7 mouse cellular contexts compared by ENCODE assay signal in genomic region chr5:139694989-139695571, GRCm38 (mm10). TPM values are rescaled to one million over a fixed set of nuclear protein-coding genes. Genes with fewer than 3 reads are reported as not detected.
DNase-seq lines count a peak whose midpoint lies in the region; ATAC-seq and TF ChIP-seq lines count a peak whose summit lies in the region.

No protein-coding gene starts in this region.

- 29% methylated on average over 7 of the region's 7 CpGs for WGBS in forebrain, embryonic 12.5 days

- TF ChIP-seq CTCF in C2C12 (IDR thresholded peaks at IDR 0.05; ENCODE audit: control insufficient read depth, insufficient read depth, insufficient read length) (no peak), E14TG2a.4 (conservative IDR thresholded peaks at IDR 0.05; ENCODE audit: low read length) (no peak)

- H3K9ac ChIP-seq in forebrain, embryonic 12.5 days, result no peak overlapping the region

- no peak overlapping the region for H3K4me3 ChIP-seq in C2C12 (ENCODE audit: insufficient read depth, poor library complexity, severe bottlenecking)
- 0 out of 2 replicates have a peak overlapping the region, but pooled peaks have one; percentile 20 for H3K4me3 ChIP-seq in E14TG2a.4 (replicated peaks; ENCODE audit: low read length)
- no peak overlapping the region for H3K4me3 ChIP-seq in forebrain, embryonic 12.5 days (replicated peaks)

- peaks cover 4% of the 10 kb centered on the region; the same call in 1 of the 2 replicates for H3K4me1 ChIP-seq in E14TG2a.4 (replicated peaks; ENCODE audit: low read depth, low read length)
- H3K4me1 ChIP-seq in forebrain, embryonic 12.5 days, result peaks cover 17% of the 10 kb centered on the region

- ATAC-seq in forebrain, embryonic 12.5 days (ENCODE audit: low FRiP score), result peak; percentile 56

- no peaks in the 10 kb centered on the region for H3K79me3 ChIP-seq in C2C12 (ENCODE audit: low read depth)

- no peak overlapping the region for H3ac ChIP-seq in C2C12 (ENCODE audit: control insufficient read depth, insufficient read length, low read depth)

- H3K79me2 ChIP-seq in C2C12 (ENCODE audit: control insufficient read depth, insufficient read depth), result no peaks in the 10 kb centered on the region

- DNase-seq in kidney, postnatal 4 days, result peak; percentile 84 to 91
- no peak for DNase-seq in thymus, adult 18-20 months
- DNase-seq in left cerebral cortex, adult 18-20 months (ENCODE audit: low spot score in 2 of 2), result no peak
- DNase-seq in adrenal gland, adult 18-20 months (ENCODE audit: low spot score in 2 of 2), result no peak

- no peak overlapping the region for H3K27ac ChIP-seq in forebrain, embryonic 12.5 days

- 0 out of 2 replicates have a peak overlapping the region, but pooled peaks have one; percentile 26 for H3K4me2 ChIP-seq in forebrain, embryonic 12.5 days

- peaks cover 16% of the 10 kb centered on the region; the same call in 1 of the 2 replicates for H3K9me3 ChIP-seq in E14TG2a.4 (ENCODE audit: low read length)
- 0 out of 2 replicates have a peak, but pooled peaks cover 9% of the 10 kb centered on the region for H3K9me3 ChIP-seq in forebrain, embryonic 12.5 days

- H3K27me3 ChIP-seq in C2C12 (ENCODE audit: control insufficient read depth, insufficient read depth, insufficient read length) (peaks cover 4% of the 10 kb centered on the region), E14TG2a.4 (ENCODE audit: insufficient read depth, low read length) (peaks cover 38% of the 10 kb centered on the region)
- H3K27me3 ChIP-seq in forebrain, embryonic 12.5 days, result peaks cover 81% of the 10 kb centered on the region

- no peaks in the 10 kb centered on the region for H3K36me3 ChIP-seq in C2C12 (ENCODE audit: control insufficient read depth, insufficient read depth)
- no peaks in the 10 kb centered on the region for H3K36me3 ChIP-seq in E14TG2a.4 (ENCODE audit: insufficient read depth, low read length)
- no peaks in the 10 kb centered on the region for H3K36me3 ChIP-seq in forebrain, embryonic 12.5 days (replicated peaks)

TF ChIP-seq in C2C12, 6 proteins besides CTCF, POLR2A, EP300 and RAD21:
- TF ChIP-seq CEBPB (IDR thresholded peaks at IDR 0.05; ENCODE audit: low read depth) (no peak), MAX (IDR thresholded peaks at IDR 0.05) (no peak), MYOG (IDR thresholded peaks at IDR 0.05; ENCODE audit: control insufficient read depth, extremely low read depth, insufficient read length) (no peak), MYOD1 (IDR thresholded peaks at IDR 0.05; ENCODE audit: control insufficient read depth, insufficient read length, low read depth) (no peak), USF1 (IDR thresholded peaks at IDR 0.05; ENCODE audit: low read depth) (peak; percentile 5), FOSL1 (IDR thresholded peaks at IDR 0.05; ENCODE audit: insufficient read depth, low read length, poor library complexity, severe bottlenecking) (no peak)

RNA-seq across cellular contexts. Expression of gene Micall2, which starts 41.1 kb away (rescaled TPM):
- 9.5 TPM for polyA plus RNA-seq in C2C12 (2012; fragmentation: generic; extraction: Trizol)
- 6.2 and 6.5 TPM in 2 replicates for polyA plus RNA-seq in forebrain, embryonic 12.5 days (2016; fragmentation: Nextera tagmentation; extraction: Ambion mirVana)
- 1 to 10 TPM; 1.5 to 2.1 TPM for total RNA-seq in left cerebral cortex, adult 18-20 months (2021)
- 1 to 10 TPM; 5.0 to 9.9 TPM for total RNA-seq in adrenal gland, adult 18-20 months (2021)

Comparison
In these comparisons a context has a peak if more than half of its experiments do, and no peak if none do; other contexts are left out.
1. DNase-seq: peak in kidney, postnatal 4 days (2 of 2); none in thymus, adult 18-20 months (0 of 2), left cerebral cortex, adult 18-20 months (0 of 2) and adrenal gland, adult 18-20 months (0 of 2).